24 mouse cellular contexts compared by ENCODE assay signal in the genomic region with DNA sequence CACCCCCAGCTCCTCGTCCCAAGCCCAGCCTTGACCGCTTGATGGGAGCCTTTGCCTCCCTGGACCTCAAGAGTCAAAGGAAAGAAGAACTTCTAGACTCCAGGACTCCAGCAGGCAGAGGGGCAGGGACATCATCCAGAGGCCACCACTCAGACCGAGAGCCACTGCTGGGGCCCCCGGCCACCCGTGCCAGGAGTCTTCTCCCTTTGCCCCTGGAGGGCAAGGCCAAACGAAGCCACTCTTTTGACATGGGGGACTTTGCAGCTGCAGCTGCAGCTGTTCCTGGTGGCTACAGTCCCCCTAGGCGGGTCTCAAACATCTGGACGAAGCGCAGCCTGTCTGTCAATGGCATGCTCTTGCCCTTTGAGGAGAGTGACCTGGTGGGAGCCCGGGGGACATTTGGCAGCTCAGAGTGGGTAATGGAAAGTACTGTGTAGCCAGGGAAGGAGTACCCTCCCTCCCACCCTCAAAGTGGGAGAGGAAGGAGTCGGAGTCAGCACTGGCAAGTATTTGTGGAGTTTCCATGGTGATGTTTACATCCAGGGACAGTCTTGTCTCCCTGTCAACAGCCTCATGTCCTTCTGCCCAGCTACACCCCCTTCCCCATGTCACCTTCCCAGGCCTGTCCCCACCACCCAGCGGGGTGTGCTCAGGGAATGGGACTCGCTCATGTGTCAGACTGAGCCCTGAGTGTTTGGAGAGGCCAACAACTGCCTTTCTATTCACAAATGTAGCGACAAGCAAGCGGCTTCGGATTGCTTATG.
"Had no signal": no experiment of that assay in that cellular context is flagged by ENCODE, and none has a peak within 500 bp of the region (broad histone marks: within the 10 kb centered on the region; RNA-seq: fewer than 3 reads in every experiment).

No protein-coding gene starts in this region.

- ATAC-seq: hindbrain, postnatal 0 days; intestine, embryonic 16.5 days had no signal

- H3K9me3 ChIP-seq: heart, embryonic 13.5 days; heart, embryonic 15.5 days; hindbrain, embryonic 13.5 days; hindbrain, embryonic 15.5 days; kidney, embryonic 15.5 days; limb, embryonic 13.5 days; limb, embryonic 15.5 days had no signal

- H3K4me1 ChIP-seq: heart, embryonic 13.5 days; heart, embryonic 15.5 days; hindbrain, embryonic 13.5 days; hindbrain, embryonic 15.5 days; kidney, embryonic 15.5 days; limb, embryonic 13.5 days; limb, embryonic 15.5 days had no signal

- H3K9ac ChIP-seq: heart, embryonic 13.5 days; heart, embryonic 15.5 days; hindbrain, embryonic 13.5 days; hindbrain, embryonic 15.5 days; kidney, embryonic 15.5 days; limb, embryonic 13.5 days; limb, embryonic 15.5 days had no signal

- H3K4me2 ChIP-seq: heart, embryonic 11.5 days; heart, embryonic 13.5 days; heart, embryonic 15.5 days; hindbrain, embryonic 13.5 days; hindbrain, embryonic 15.5 days; kidney, embryonic 15.5 days; limb, embryonic 13.5 days; limb, embryonic 15.5 days had no signal

- H3K4me3 ChIP-seq: heart, embryonic 13.5 days; heart, embryonic 15.5 days; hindbrain, embryonic 13.5 days; hindbrain, embryonic 15.5 days; kidney, embryonic 15.5 days; limb, embryonic 13.5 days; limb, embryonic 15.5 days had no signal

- H3K36me3 ChIP-seq: heart, embryonic 13.5 days; heart, embryonic 15.5 days; hindbrain, embryonic 15.5 days; kidney, embryonic 15.5 days; limb, embryonic 13.5 days; limb, embryonic 15.5 days had no signal

- H3K27me3 ChIP-seq: hindbrain, embryonic 13.5 days; hindbrain, embryonic 15.5 days; kidney, embryonic 15.5 days; limb, embryonic 13.5 days; limb, embryonic 15.5 days had no signal

- DNase-seq: gastrocnemius, postnatal 14 days; gastrocnemius, postnatal 36 days; heart, adult 18-20 months; heart, postnatal 14 days; heart, postnatal 36 days; kidney, adult 11 months; kidney, adult 2 months; kidney, adult 9 months; kidney, postnatal 14 days; kidney, postnatal 36 days; layer of hippocampus, adult 9-11 months; layer of hippocampus, postnatal 36 days; left cerebral cortex, postnatal 4 days had no signal

- H3K27ac ChIP-seq: heart, embryonic 13.5 days; heart, embryonic 15.5 days; hindbrain, embryonic 13.5 days; hindbrain, embryonic 15.5 days; hindbrain, postnatal 0 days; kidney, embryonic 15.5 days; kidney, postnatal 0 days; limb, embryonic 13.5 days; limb, embryonic 15.5 days had no signal
